Mouse (Mus musculus): Measurements from ENCODE around the gene Kcnip4. TPM values are rescaled to one million over a fixed set of nuclear protein-coding genes. Genes with fewer than 3 reads are reported as not detected.

Kcnip4 gene
- total RNA-seq, 2 experiments from 2014 or later: 0.14 TPM; not detected in 1

- TF ChIP-seq CTCF (IDR thresholded peaks at IDR 0.05): no peak
- no peak for DNase-seq
- no peak overlapping the region for H3K4me3 ChIP-seq
- intact Hi-C loops (cut with DNase I): no loop called here
- no peak overlapping the region for H3K27ac ChIP-seq
These were observed 241.3 kb downstream of the Kcnip4 start for GRCm38 (mm10) chr5:49283403-49283802.

GRCm38 (mm10) chr5:49271864-49272263, 252.8 kb downstream of the Kcnip4 start:
- intact Hi-C loops (cut with DNase I): no loop called here
- H3K4me3 ChIP-seq: no peak overlapping the region
- no peak for TF ChIP-seq CTCF (IDR thresholded peaks at IDR 0.05)

GRCm38 (mm10) chr5:49268807-49269206, 255.9 kb downstream of the Kcnip4 start:
- TF ChIP-seq CTCF (IDR thresholded peaks at IDR 0.05): no peak
- intact Hi-C loops (cut with DNase I): no loop called here
- Histone ChIP-seq H3K27ac (no peak overlapping the region), H3K4me3 (no peak overlapping the region)
- DNase-seq: no peak

More at GRCm38 (mm10) chr5:49271864-49272263, 252.8 kb downstream of the Kcnip4 start:
- no peak for DNase-seq
- no peak overlapping the region for H3K27ac ChIP-seq

GRCm38 (mm10) chr5:49259356-49259755, 265.4 kb downstream of the Kcnip4 start:
- Histone ChIP-seq H3K4me3 (no peak overlapping the region), H3K27ac (no peak overlapping the region)
- DNase-seq: no peak
- no peak for TF ChIP-seq CTCF (IDR thresholded peaks at IDR 0.05)
- intact Hi-C loops (cut with DNase I): no loop called here

GRCm38 (mm10) chr5:49256850-49257249, 267.9 kb downstream of the Kcnip4 start:
- Histone ChIP-seq H3K4me3 (no peak overlapping the region), H3K27ac (no peak overlapping the region)
- intact Hi-C loops (cut with DNase I): no loop called here
- DNase-seq: no peak
- no peak for TF ChIP-seq CTCF (IDR thresholded peaks at IDR 0.05)

- no peak overlapping the region for H3K4me3 ChIP-seq
- no peak for DNase-seq
- TF ChIP-seq CTCF (IDR thresholded peaks at IDR 0.05): no peak
- intact Hi-C loops (cut with DNase I): no loop called here
- no peak overlapping the region for H3K27ac ChIP-seq
These were observed 268.7 kb downstream of the Kcnip4 start for GRCm38 (mm10) chr5:49255983-49256382.

- DNase-seq: no peak
- no peak for TF ChIP-seq CTCF (IDR thresholded peaks at IDR 0.05)
- Histone ChIP-seq H3K27ac (no peak overlapping the region), H3K4me3 (no peak overlapping the region)
- intact Hi-C loops (cut with DNase I): no loop called here
These were observed 277.6 kb downstream of the Kcnip4 start for GRCm38 (mm10) chr5:49247081-49247480.

GRCm38 (mm10) chr5:49244414-49244813, 280.3 kb downstream of the Kcnip4 start:
- intact Hi-C loops (cut with DNase I): no loop called here
- Histone ChIP-seq H3K4me3 (no peak overlapping the region), H3K27ac (no peak overlapping the region)
- DNase-seq: no peak
- no peak for TF ChIP-seq CTCF (IDR thresholded peaks at IDR 0.05)

- no peak overlapping the region for H3K4me3 ChIP-seq
- intact Hi-C loops (cut with DNase I): no loop called here
- no peak for DNase-seq
- no peak overlapping the region for H3K27ac ChIP-seq
- TF ChIP-seq CTCF (IDR thresholded peaks at IDR 0.05): no peak
These were observed 283.0 kb downstream of the Kcnip4 start for GRCm38 (mm10) chr5:49241708-49242107.

- intact Hi-C loops (cut with DNase I): no loop called here
- no peak for TF ChIP-seq CTCF (IDR thresholded peaks at IDR 0.05)
- DNase-seq: no peak
These were observed 323.4 kb downstream of the Kcnip4 start for GRCm38 (mm10) chr5:49201164-49201756.

GRCm38 (mm10) chr5:49188236-49188635, 336.5 kb downstream of the Kcnip4 start:
- no peak for TF ChIP-seq CTCF (IDR thresholded peaks at IDR 0.05)
- intact Hi-C loops (cut with DNase I): no loop called here
- Histone ChIP-seq H3K27ac (no peak overlapping the region), H3K4me3 (no peak overlapping the region)
- no peak for DNase-seq

More at GRCm38 (mm10) chr5:49201164-49201756, 323.4 kb downstream of the Kcnip4 start:
- no peak overlapping the region for H3K27ac ChIP-seq
- no peak overlapping the region for H3K4me3 ChIP-seq

GRCm38 (mm10) chr5:49150116-49150811, 374.4 kb downstream of the Kcnip4 start:
- no peak overlapping the region for H3K27ac ChIP-seq
- no peak for DNase-seq
- intact Hi-C loops (cut with DNase I): no loop called here
- TF ChIP-seq CTCF (IDR thresholded peaks at IDR 0.05): no peak
- no peak overlapping the region for H3K4me3 ChIP-seq

GRCm38 (mm10) chr5:49149684-49150083, 375.0 kb downstream of the Kcnip4 start:
- intact Hi-C loops (cut with DNase I): no loop called here
- no peak for DNase-seq
- Histone ChIP-seq H3K4me3 (no peak overlapping the region), H3K27ac (no peak overlapping the region)
- no peak for TF ChIP-seq CTCF (IDR thresholded peaks at IDR 0.05)

- Histone ChIP-seq H3K27ac (no peak overlapping the region), H3K4me3 (no peak overlapping the region)
- TF ChIP-seq CTCF (IDR thresholded peaks at IDR 0.05): no peak
- no peak for DNase-seq
- intact Hi-C loops (cut with DNase I): no loop called here
These were observed 429.3 kb downstream of the Kcnip4 start for GRCm38 (mm10) chr5:49095432-49095831.
